Mouse (Mus musculus) embryonic fibroblast, embryonic 13.5 days (primary cell): Measurements from ENCODE around the gene Cdkal1.

Experiments
- CTCF ChIP-seq: IDR thresholded peaks from 2 replicates; pipeline ENCODE4 v1.5.1; 2011; ENCODE audit warnings: mild to moderate bottlenecking, control low read depth, low read length, moderate library complexity, borderline replicate concordance; ENCODE audit not compliant: insufficient read depth
- POLR2A ChIP-seq: IDR thresholded peaks from 2 replicates; pipeline ENCODE4 v1.6.1; 2011; ENCODE audit warnings: low read depth, mild to moderate bottlenecking, control low read depth, low read length, moderate library complexity

- TF ChIP-seq CTCF (no peak), POLR2A (no peak)
Measured at GRCm38 (mm10) chr13:29766377-29766776, 89.1 kb downstream of the Cdkal1 start.
